Mouse (Mus musculus) myocyte (in vitro differentiated cells): Measurements from ENCODE around the gene Add1.

Experiments used
- E2F4 ChIP-seq: IDR thresholded peaks from one replicate; pipeline ENCODE4 v1.6.1; 2011; ENCODE audit warnings: mild to moderate bottlenecking, control low read depth, moderate library complexity; ENCODE audit not compliant: insufficient read depth
- MYOD1 ChIP-seq, 3 experiments: IDR thresholded peaks; one replicate each; pipeline ENCODE4 v1.6.1; 2011; ENCODE audit warnings: control low read depth in 2 of 3, low read depth in 2 of 3, mild to moderate bottlenecking in 2 of 3, moderate library complexity in 1 of 3; ENCODE audit not compliant: insufficient read length in 2 of 3, control insufficient read depth in 1 of 3
- POLR2A ChIP-seq: IDR thresholded peaks from one replicate; pipeline ENCODE4 v1.6.1; 2011; ENCODE audit warnings: low read depth, mild to moderate bottlenecking, control low read depth, moderate library complexity; ENCODE audit not compliant: insufficient read length

DNA sequence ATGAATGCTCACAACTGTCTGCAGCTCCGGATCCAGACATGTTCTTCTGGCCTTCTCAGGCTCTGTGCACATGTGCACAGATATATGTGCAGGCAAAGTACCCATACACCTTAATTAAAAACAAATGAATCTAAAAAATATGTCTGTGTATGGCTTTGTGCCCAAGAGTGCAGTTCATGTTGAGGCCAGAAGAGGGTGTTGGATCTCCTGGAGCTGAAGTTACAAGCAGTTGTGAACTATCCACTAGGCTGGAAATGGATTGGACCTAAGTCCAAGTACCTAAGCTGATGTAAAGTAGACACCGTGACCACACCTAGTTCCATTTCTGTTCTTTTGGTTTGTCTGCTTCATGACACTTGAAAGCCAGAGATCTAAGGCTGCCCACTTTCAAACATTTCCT, 96.0 kb downstream of the Add1 start:
- TF ChIP-seq E2F4 (no peak), POLR2A (no peak), MYOD1 (IDR thresholded peaks at IDR 0.05; ENCODE audit: control insufficient read depth in 1 of 3, insufficient read length in 2 of 3, low read depth in 2 of 3) (no peak)
